ENCODE assay signal across 14 mouse cellular contexts in the genomic region with DNA sequence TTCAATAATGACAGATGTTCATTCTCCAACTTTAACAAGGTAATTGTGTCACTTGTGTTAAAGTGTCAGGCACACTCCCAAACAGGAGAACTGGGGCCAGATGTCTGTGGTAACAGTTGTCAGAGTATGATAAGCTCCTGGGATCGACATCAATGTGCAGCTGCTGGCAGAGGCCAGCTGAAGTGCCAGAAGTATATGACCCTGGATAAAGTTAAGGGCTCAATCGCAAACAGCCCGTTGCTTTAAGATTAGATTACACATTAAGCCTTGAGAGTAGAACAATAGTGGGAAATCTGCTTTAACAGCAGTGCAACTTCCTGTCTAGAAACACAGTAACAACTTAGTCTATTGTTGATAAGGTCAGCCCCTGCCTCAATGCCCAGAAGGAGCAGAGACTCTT. TPM values are rescaled to one million over a fixed set of nuclear protein-coding genes. Genes with fewer than 3 reads are reported as not detected.
A peak's percentile ranks its signal among the peaks of the same experiment; 100 is the strongest.
DNase-seq lines count a peak whose midpoint lies in the region; ATAC-seq lines count a peak whose summit lies in the region.
"Had no signal": no experiment of that assay in that cellular context is flagged by ENCODE, and none has a peak within 500 bp of the region (broad histone marks: within the 10 kb centered on the region; RNA-seq: fewer than 3 reads in every experiment).

No protein-coding gene starts in this region.

- H3K36me3 ChIP-seq in liver, embryonic 11.5 days (ENCODE audit: control insufficient read depth, insufficient read depth, low read length) = no peaks in the 10 kb centered on the region

- H3K4me1 ChIP-seq in liver, embryonic 11.5 days (replicated peaks; ENCODE audit: control insufficient read depth, insufficient read depth, low read length) = peaks cover 33% of the 10 kb centered on the region

- H3K9me3 ChIP-seq in liver, embryonic 11.5 days (ENCODE audit: control insufficient read depth, low read length) = no peaks in the 10 kb centered on the region

- no peaks in the 10 kb centered on the region for H3K27me3 ChIP-seq in liver, embryonic 11.5 days (replicated peaks; ENCODE audit: control insufficient read depth, insufficient read depth, low read length)

- H3K27ac ChIP-seq in liver, embryonic 11.5 days (ENCODE audit: low read depth, low read length) = peak overlapping the region; percentile 1; the same call in 1 of the 2 replicates
- H3K27ac ChIP-seq: gastrocnemius, adult 2 months had no signal

- H3K4me3 ChIP-seq in liver, embryonic 11.5 days (ENCODE audit: low read depth, low read length) = no peak overlapping the region
- H3K4me3 ChIP-seq: gastrocnemius, adult 2 months had no signal

- H3K9ac ChIP-seq in liver, embryonic 11.5 days (ENCODE audit: low read depth, low read length) = no peak overlapping the region

- peak; percentile 86 for DNase-seq in heart, adult 11 months
- no peak for DNase-seq in heart, adult 18-20 months
- DNase-seq in spleen, adult 12 weeks (ENCODE audit: low spot score) = peak; percentile 10
- DNase-seq in spleen, adult 18-20 months = no peak
- DNase-seq in liver, embryonic 11.5 days (ENCODE audit: low spot score) = peak; percentile 37
- no peak for DNase-seq in layer of hippocampus, adult 18-20 months (ENCODE audit: low spot score in 2 of 2)
- no peak for DNase-seq in urinary bladder, postnatal 14 days (ENCODE audit: low spot score)
- DNase-seq: cerebellum, adult 9-11 months; gastrocnemius, adult 2 months; kidney, adult 8-10 months had no signal

- 11% methylated on average over 3 of the region's 3 CpGs for WGBS in liver, embryonic 11.5 days

- ATAC-seq in liver, embryonic 11.5 days (replicated peaks; ENCODE audit: low FRiP score) = peak; percentile 98
- no peak for ATAC-seq in CD4-positive, CD25-positive, alpha-beta regulatory T cell, adult 4 months
- ATAC-seq: activated CD4-positive, CD25-positive, alpha-beta regulatory T cell, adult 4 months had no signal

- H3K4me2 ChIP-seq in liver, embryonic 11.5 days = peak overlapping the region; percentile 18; the same call in 1 of the 2 replicates

RNA-seq across cellular contexts. Expression of gene Olfr65, which starts 6.8 kb away (rescaled TPM):
- total RNA-seq in heart, adult 18-20 months (2021) = not detected
- not detected in 2 replicates for polyA plus RNA-seq in liver, embryonic 11.5 days (2014; fragmentation: Nextera tagmentation; extraction: Ambion mirVana)
- total RNA-seq in layer of hippocampus, adult 18-20 months (2021) = not detected
- not detected for polyA plus RNA-seq in CD4-positive, CD25-positive, alpha-beta regulatory T cell, adult 4 months (2017; shearing (Covaris generic))
- total RNA-seq: gastrocnemius, adult 2 months had no signal
- polyA plus RNA-seq: activated CD4-positive, CD25-positive, alpha-beta regulatory T cell, adult 4 months; limb, embryonic 11.5 days; neural tube, embryonic 11.5 days had no signal

RNA-seq across cellular contexts. Expression of gene Olfr64, which starts 15.8 kb away (rescaled TPM):
- total RNA-seq in heart, adult 18-20 months (2021) = not detected
- polyA plus RNA-seq in liver, embryonic 11.5 days (2014; fragmentation: Nextera tagmentation; extraction: Ambion mirVana) = not detected in 2 replicates
- total RNA-seq in layer of hippocampus, adult 18-20 months (2021) = not detected
- polyA plus RNA-seq in CD4-positive, CD25-positive, alpha-beta regulatory T cell, adult 4 months (2017; shearing (Covaris generic)) = under 1 TPM in 1 of 2 experiments, not detected in 1; 0.07 TPM
- total RNA-seq: gastrocnemius, adult 2 months had no signal
- polyA plus RNA-seq: activated CD4-positive, CD25-positive, alpha-beta regulatory T cell, adult 4 months; limb, embryonic 11.5 days; neural tube, embryonic 11.5 days had no signal

RNA-seq across cellular contexts. Expression of gene Olfr631, which starts 18.6 kb away (rescaled TPM):
- total RNA-seq in heart, adult 18-20 months (2021) = not detected
- not detected in 2 replicates for polyA plus RNA-seq in liver, embryonic 11.5 days (2014; fragmentation: Nextera tagmentation; extraction: Ambion mirVana)
- total RNA-seq in layer of hippocampus, adult 18-20 months (2021) = not detected
- polyA plus RNA-seq in CD4-positive, CD25-positive, alpha-beta regulatory T cell, adult 4 months (2017; shearing (Covaris generic)) = not detected
- total RNA-seq: gastrocnemius, adult 2 months had no signal
- polyA plus RNA-seq: activated CD4-positive, CD25-positive, alpha-beta regulatory T cell, adult 4 months; limb, embryonic 11.5 days; neural tube, embryonic 11.5 days had no signal

RNA-seq across cellular contexts. Expression of gene Olfr66, which starts 24.0 kb away (rescaled TPM):
- not detected for total RNA-seq in heart, adult 18-20 months (2021)
- not detected in 2 replicates for polyA plus RNA-seq in liver, embryonic 11.5 days (2014; fragmentation: Nextera tagmentation; extraction: Ambion mirVana)
- total RNA-seq in layer of hippocampus, adult 18-20 months (2021) = not detected
- polyA plus RNA-seq in CD4-positive, CD25-positive, alpha-beta regulatory T cell, adult 4 months (2017; shearing (Covaris generic)) = under 1 TPM in 1 of 2 experiments, not detected in 1; 0.13 TPM
- total RNA-seq: gastrocnemius, adult 2 months had no signal
- polyA plus RNA-seq: limb, embryonic 11.5 days; neural tube, embryonic 11.5 days had no signal

RNA-seq across cellular contexts. Expression of gene Olfr632, which starts 24.1 kb away (rescaled TPM):
- total RNA-seq in heart, adult 18-20 months (2021) = not detected
- polyA plus RNA-seq in liver, embryonic 11.5 days (2014; fragmentation: Nextera tagmentation; extraction: Ambion mirVana) = 0.12 TPM in 1 of 2 replicates, not detected in the other
- not detected for total RNA-seq in layer of hippocampus, adult 18-20 months (2021)
- not detected for polyA plus RNA-seq in CD4-positive, CD25-positive, alpha-beta regulatory T cell, adult 4 months (2017; shearing (Covaris generic))
- total RNA-seq: gastrocnemius, adult 2 months had no signal
- polyA plus RNA-seq: activated CD4-positive, CD25-positive, alpha-beta regulatory T cell, adult 4 months; limb, embryonic 11.5 days; neural tube, embryonic 11.5 days had no signal

Comparison
In these comparisons a context has a peak if more than half of its experiments do, and no peak if none do; other contexts are left out.
1. DNase-seq: peak in heart, adult 11 months (single experiment), spleen, adult 12 weeks (single experiment) and liver, embryonic 11.5 days (single experiment); none in heart, adult 18-20 months (0 of 2), spleen, adult 18-20 months (0 of 2), layer of hippocampus, adult 18-20 months (0 of 2) and urinary bladder, postnatal 14 days (single experiment).